Mouse (Mus musculus): Measurements from ENCODE around the gene Hemk1.
A peak's percentile ranks its signal among the peaks of the same experiment; 100 is the strongest.

GRCm38 (mm10) chr9:107296501-107296965 lies 41.6 kb downstream of the Hemk1 start:
- no peak for TF ChIP-seq CTCF (IDR thresholded peaks at IDR 0.05; ENCODE audit: borderline replicate concordance, insufficient read depth, low read length)
- peak; percentile 76; the same call in 1 of the 2 replicates for TF ChIP-seq POLR2A (IDR thresholded peaks at IDR 0.05; ENCODE audit: low read depth, low read length)

Data from embryonic fibroblast, embryonic 13.5 days (primary cell).